Mouse (Mus musculus): ENCODE measurements around the gene Hdac4. TPM values are rescaled to one million over a fixed set of nuclear protein-coding genes. Genes with fewer than 3 reads are reported as not detected.
A peak's percentile ranks its signal among the peaks of the same experiment; 100 is the strongest.

Hdac4 gene
- total RNA-seq (2014; fragmentation: Nextera tagmentation): 20.3 and 23.8 TPM in 2 replicates
- total RNA-seq (2017): 6.6 and 12.4 TPM in 2 replicates

- no peak for ATAC-seq (replicated peaks; ENCODE audit: low FRiP score, low TSS enrichment, poor library complexity, severe bottlenecking)
Observed at GRCm38 (mm10) chr1:92195360-92196149, at the start of gene Hdac4. Hdac4 (minus strand) TSS chr1:92195699.

DNA sequence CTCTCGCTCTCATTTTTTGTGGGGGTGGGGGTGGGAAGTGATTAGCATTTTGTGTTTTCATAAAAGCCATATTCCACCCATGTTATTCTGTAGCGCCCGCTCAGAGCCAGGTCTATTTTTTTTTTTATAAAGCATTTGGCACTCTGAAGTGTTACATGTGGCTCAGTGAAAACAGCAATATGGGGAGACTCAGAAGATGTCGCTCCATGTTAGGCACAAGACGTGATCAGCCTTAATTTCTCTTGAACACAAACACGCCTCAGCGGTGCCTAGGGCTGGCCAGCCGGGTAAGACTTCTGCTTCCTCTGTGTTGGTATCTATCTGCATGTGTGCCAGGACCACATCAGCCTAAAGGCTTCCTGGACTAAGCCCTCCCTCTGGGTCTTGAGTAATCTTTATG is 48.0 kb upstream of the Hdac4 start:
- ATAC-seq (replicated peaks; ENCODE audit: low FRiP score, low TSS enrichment, poor library complexity, severe bottlenecking): no peak

GRCm38 (mm10) chr1:92240072-92240471 is 44.6 kb upstream of the Hdac4 start:
- no peak for ATAC-seq (replicated peaks; ENCODE audit: low FRiP score, low TSS enrichment, poor library complexity, severe bottlenecking)

GRCm38 (mm10) chr1:92235600-92235999 is 40.1 kb upstream of the Hdac4 start:
- ATAC-seq (replicated peaks; ENCODE audit: low FRiP score, low TSS enrichment, poor library complexity, severe bottlenecking): no peak

- ATAC-seq (replicated peaks; ENCODE audit: low FRiP score, low TSS enrichment, poor library complexity, severe bottlenecking): no peak
Observed at GRCm38 (mm10) chr1:92225297-92225696, 29.8 kb upstream of the Hdac4 start.

DNA sequence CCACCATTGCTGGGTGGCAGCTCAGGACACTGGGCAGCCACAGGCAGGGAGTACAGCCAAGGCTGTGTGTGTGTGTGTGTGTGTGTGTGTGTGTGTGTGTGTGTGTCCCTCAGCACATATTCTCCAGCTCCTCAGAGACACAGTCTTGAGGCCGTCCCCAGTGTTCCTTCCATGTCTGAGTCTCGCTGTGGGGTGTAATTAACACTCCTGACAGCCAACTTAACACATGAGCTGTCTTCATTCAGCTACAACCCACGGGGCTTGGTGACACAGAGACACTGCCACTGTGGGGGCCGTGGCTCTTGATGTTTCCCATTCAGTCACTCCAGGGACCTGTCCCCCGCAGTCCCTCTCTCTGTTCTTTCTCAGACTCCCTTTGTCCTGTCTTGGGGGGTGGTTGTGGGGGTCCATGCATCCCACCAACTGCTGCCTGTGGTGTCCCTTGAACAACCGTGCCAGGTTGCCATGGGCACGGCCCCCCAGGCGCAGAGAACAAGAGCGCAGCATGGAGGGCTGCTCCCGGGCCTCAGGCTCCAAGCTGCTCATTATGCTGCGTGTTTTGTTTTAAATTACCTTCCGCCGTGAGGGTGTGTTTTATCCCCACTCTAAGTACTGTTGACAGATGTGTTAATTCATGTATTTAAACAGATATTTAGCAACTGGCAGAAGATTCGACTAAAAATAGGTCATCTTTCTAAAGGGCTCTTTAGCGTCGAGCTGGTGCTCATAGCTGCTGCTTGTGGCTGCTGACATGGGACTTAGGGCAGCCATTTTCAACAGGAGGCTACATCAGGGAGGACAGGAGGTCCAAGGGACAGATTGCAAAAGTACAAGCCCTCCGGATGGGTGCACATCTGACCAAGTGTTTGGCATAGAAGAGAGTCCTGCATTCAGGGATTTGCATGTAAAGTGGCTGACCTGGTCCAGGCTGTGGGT is 28.7 kb upstream of the Hdac4 start:
- no peak for ATAC-seq (replicated peaks; ENCODE audit: low FRiP score, low TSS enrichment, poor library complexity, severe bottlenecking)

- ATAC-seq (replicated peaks; ENCODE audit: low FRiP score, low TSS enrichment, poor library complexity, severe bottlenecking): no peak
Observed at GRCm38 (mm10) chr1:92216710-92217109, 21.2 kb upstream of the Hdac4 start.

GRCm38 (mm10) chr1:92215996-92216630 is 20.6 kb upstream of the Hdac4 start:
- ATAC-seq (replicated peaks; ENCODE audit: low FRiP score, low TSS enrichment, poor library complexity, severe bottlenecking): no peak

- no peak for ATAC-seq (replicated peaks; ENCODE audit: low FRiP score, low TSS enrichment, poor library complexity, severe bottlenecking)
Observed at GRCm38 (mm10) chr1:92215131-92215638, 19.7 kb upstream of the Hdac4 start.

GRCm38 (mm10) chr1:92212003-92212750 is 16.7 kb upstream of the Hdac4 start:
- ATAC-seq (replicated peaks; ENCODE audit: low FRiP score, low TSS enrichment, poor library complexity, severe bottlenecking): no peak

- no peak for ATAC-seq (replicated peaks; ENCODE audit: low FRiP score, low TSS enrichment, poor library complexity, severe bottlenecking)
Observed at GRCm38 (mm10) chr1:92202639-92203352, 7.3 kb upstream of the Hdac4 start.

GRCm38 (mm10) chr1:92190463-92190862 is 5.0 kb downstream of the Hdac4 start:
- no peak for ATAC-seq (replicated peaks; ENCODE audit: low FRiP score, low TSS enrichment, poor library complexity, severe bottlenecking)

GRCm38 (mm10) chr1:92187137-92187536 is 8.4 kb downstream of the Hdac4 start:
- ATAC-seq (replicated peaks; ENCODE audit: low FRiP score, low TSS enrichment, poor library complexity, severe bottlenecking): no peak

GRCm38 (mm10) chr1:92184600-92184999 is 10.9 kb downstream of the Hdac4 start:
- ATAC-seq (replicated peaks; ENCODE audit: low FRiP score, low TSS enrichment, poor library complexity, severe bottlenecking): no peak

DNA sequence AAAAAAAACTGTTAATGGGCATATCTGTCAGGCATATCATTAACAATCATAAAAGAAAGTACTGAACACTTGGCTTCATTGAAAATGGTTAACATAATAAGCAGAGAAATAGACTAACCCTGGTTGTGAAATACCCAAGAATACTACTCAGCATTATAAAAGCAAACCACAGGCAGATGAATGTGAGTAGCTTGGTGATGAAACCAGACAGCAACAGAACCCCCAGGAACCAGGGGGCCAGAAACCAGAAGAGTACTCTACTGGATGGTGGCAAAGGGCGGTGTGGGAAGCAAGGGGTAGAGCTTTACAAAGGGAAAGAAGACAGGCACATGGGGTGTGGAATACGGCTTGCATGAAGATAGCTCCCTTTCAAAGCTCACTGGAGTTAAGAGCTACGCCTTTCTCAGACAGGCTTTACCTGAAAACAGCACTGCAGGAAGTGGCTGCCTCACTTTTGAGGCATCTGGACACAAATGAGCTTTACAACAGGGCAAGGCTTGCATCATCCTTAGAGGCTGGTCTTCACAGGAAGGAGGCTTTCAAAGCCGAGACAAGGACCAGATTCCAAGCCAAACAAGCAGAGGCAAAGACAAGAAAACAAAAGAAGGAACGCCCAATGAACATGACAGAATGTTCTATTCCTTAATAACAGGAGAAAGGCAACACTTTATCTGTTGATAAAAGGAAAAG is 12.3 kb downstream of the Hdac4 start:
- ATAC-seq (replicated peaks; ENCODE audit: low FRiP score, low TSS enrichment, poor library complexity, severe bottlenecking): no peak

- ATAC-seq (replicated peaks; ENCODE audit: low FRiP score, low TSS enrichment, poor library complexity, severe bottlenecking): no peak
Observed at GRCm38 (mm10) chr1:92181970-92182369, 13.5 kb downstream of the Hdac4 start.

GRCm38 (mm10) chr1:92180141-92181137 is 15.1 kb downstream of the Hdac4 start:
- ATAC-seq (replicated peaks; ENCODE audit: low FRiP score, low TSS enrichment, poor library complexity, severe bottlenecking): peak; percentile 95
